Mouse (Mus musculus) forebrain, embryonic 11.5 days (tissue): ENCODE data around the gene Ptges3l. TPM values are rescaled to one million over a fixed set of nuclear protein-coding genes. Genes with fewer than 3 reads are reported as not detected.
"Not testable (repeated sequence)": the region's sequence is repeated elsewhere in the genome, so short reads cannot be mapped to it uniquely, and the experiment has no call there.

Experiments
- ATAC-seq: fragments of 200-750 bp; cut with Nextera tagmentation; replicated peaks from 2 replicates; pipeline ENCODE4 v1.8.0; 2017; ENCODE audit warnings: moderate TSS enrichment; ENCODE audit not compliant: low FRiP score
- DNase-seq: peaks from one replicate; pipeline ENCODE4 v3.0.0-alpha.2; 2017; ENCODE audit warnings: low spot score
- H3K27ac ChIP-seq: fragments of 300-500 bp; sonication (generic); 2 replicates; pipeline ENCODE4 v1.5.1; 2014; ENCODE audit warnings: low read depth, low read length
- H3K27me3 ChIP-seq: fragments of 300-500 bp; sonication (generic); 2 replicates; pipeline ENCODE4 v1.6.1; 2014; ENCODE audit warnings: mild to moderate bottlenecking, low read length, mixed read lengths; ENCODE audit not compliant: control insufficient read depth, insufficient read depth
- H3K36me3 ChIP-seq: fragments of 300-500 bp; sonication (generic); 2 replicates; pipeline ENCODE4 v1.6.1; 2014; ENCODE audit warnings: mild to moderate bottlenecking, low read length, moderate library complexity, mixed read lengths; ENCODE audit not compliant: control insufficient read depth, insufficient read depth
- H3K4me1 ChIP-seq: fragments of 300-500 bp; sonication (generic); replicated peaks from 2 replicates; pipeline ENCODE4 v1.6.1; 2014; ENCODE audit warnings: low read length, mixed read lengths; ENCODE audit not compliant: control insufficient read depth, insufficient read depth
- H3K4me2 ChIP-seq: fragments of 300-500 bp; sonication (generic); 2 replicates; pipeline ENCODE4 v1.6.1; 2014; ENCODE audit warnings: low read depth, mild to moderate bottlenecking, low read length, moderate library complexity, mixed read lengths; ENCODE audit not compliant: severe bottlenecking
- H3K4me3 ChIP-seq: fragments of 300-500 bp; sonication (generic); 2 replicates; pipeline ENCODE4 v1.5.1; 2014; ENCODE audit warnings: low read depth, low read length
- H3K9ac ChIP-seq: fragments of 300-500 bp; sonication (generic); 2 replicates; pipeline ENCODE4 v1.6.1; 2014; ENCODE audit warnings: low read length
- H3K9me3 ChIP-seq: fragments of 300-500 bp; sonication (generic); 2 replicates; pipeline ENCODE4 v1.6.1; 2016; ENCODE audit warnings: low read length, mixed read lengths; ENCODE audit not compliant: control insufficient read depth
- WGBS: fragments of 180-500 bp; shearing (Covaris S2); extraction: QIAGEN DNeasy Blood & Tissue Kit; methylation state at CpG from one replicate; pipeline ENCODE4 v1.1.7; 2014; 5-methylcytosine and 5-hydroxymethylcytosine counted together
- polyA plus RNA-seq: library from polyadenylated mRNA; unstranded; fragments of >200 nt; fragmentation: Nextera tagmentation; extraction: Ambion mirVana; gene quantifications from 2 replicates; pipeline ENCODE4 v1.2.1, GENCODE M21; 2014

The Ptges3l gene
- polyA plus RNA-seq: 1.6 and 2.7 TPM in 2 replicates

DNA sequence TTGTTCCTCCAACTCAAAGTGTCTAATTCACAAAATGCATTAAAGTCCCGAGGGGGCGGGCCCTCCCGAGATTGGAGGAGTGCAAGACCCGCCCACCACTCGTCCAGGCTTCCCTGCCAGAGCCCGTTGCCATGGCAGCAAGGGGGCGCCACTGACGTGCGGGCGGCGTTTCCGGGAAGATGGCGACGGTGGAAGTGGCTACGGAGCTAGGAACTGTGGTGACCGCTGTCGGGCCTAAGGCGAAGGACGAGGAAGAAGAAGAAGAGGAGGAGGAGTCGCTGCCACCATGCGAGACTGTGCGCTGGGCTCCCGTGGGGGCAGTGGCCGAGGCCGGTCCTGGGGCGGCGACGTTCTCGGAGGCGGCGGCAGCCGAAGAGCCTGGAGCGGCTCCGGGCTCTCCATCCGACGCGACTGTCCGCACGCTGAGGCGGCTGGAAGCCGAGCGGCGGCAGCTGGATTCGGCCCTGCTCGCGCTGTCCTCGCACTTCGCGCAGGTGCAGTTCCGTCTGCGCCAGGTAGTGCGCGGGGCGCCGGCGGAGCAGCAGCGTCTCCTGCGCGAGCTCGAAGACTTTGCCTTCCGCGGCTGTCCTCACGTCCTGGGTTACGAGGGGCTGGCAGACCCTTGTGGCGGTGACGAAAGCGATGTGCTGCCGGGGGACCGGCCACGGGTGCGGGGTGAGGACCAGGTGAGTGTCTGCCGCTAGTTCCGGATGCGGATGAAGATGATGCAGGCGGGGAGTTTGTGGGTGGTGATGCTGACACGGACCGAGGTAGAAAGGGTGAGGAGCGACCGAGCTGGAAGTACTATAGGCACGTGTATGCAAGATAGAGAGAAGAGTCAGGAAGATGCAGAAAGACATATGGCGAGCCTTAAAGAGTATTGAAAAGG, at the start of gene Ptges3l, which contains the start of gene Rundc1:
Gene Ptges3l, minus strand, starts transcription at position 409 of the 889 bp plus-strand sequence.
Gene Rundc1, plus strand, starts transcription at position 161 of the 889 bp plus-strand sequence.
- no peaks in the 10 kb centered on the region for H3K27me3 ChIP-seq
- ATAC-seq (peak; percentile 95), DNase-seq (peak; percentile 99)
- under 1% methylated on average over 80 of the region's 81 CpGs for WGBS
- H3K9me3 ChIP-seq: no peaks in the 10 kb centered on the region
- H3K4me2 ChIP-seq: peak within 1 kb of the TSS; percentile 84
- H3K4me3 ChIP-seq: peak within 1 kb of the TSS; percentile 95
- H3K9ac ChIP-seq: peak within 1 kb of the TSS; percentile 78
- H3K36me3 ChIP-seq: peaks cover 4% of the 10 kb centered on the region; the same call in 1 of the 2 replicates
- peak within 1 kb of the TSS; percentile 8 for H3K27ac ChIP-seq
- peaks cover 7% of the 10 kb centered on the region; the same call in 1 of the 2 replicates for H3K4me1 ChIP-seq

- Histone ChIP-seq H3K9me3 (no peaks in the 10 kb centered on the region), H3K9ac (no peak overlapping the region), H3K36me3 (no peaks in the 10 kb centered on the region), H3K27me3 (no peaks in the 10 kb centered on the region), H3K4me2 (no peak overlapping the region), H3K4me1 (peaks cover 21% of the 10 kb centered on the region), H3K4me3 (no peak overlapping the region), H3K27ac (no peak overlapping the region; the same call in 1 of the 2 replicates)
- 87% methylated on average over 5 of the region's 5 CpGs for WGBS
- DNase-seq: no peak
- no peak for ATAC-seq
Measured at GRCm38 (mm10) chr11:101474298-101474697, 49.2 kb upstream of the Ptges3l start.

- not testable (repeated sequence) for H3K27me3 ChIP-seq
Measured at GRCm38 (mm10) chr11:101473686-101474085, 48.6 kb upstream of the Ptges3l start.

DNA sequence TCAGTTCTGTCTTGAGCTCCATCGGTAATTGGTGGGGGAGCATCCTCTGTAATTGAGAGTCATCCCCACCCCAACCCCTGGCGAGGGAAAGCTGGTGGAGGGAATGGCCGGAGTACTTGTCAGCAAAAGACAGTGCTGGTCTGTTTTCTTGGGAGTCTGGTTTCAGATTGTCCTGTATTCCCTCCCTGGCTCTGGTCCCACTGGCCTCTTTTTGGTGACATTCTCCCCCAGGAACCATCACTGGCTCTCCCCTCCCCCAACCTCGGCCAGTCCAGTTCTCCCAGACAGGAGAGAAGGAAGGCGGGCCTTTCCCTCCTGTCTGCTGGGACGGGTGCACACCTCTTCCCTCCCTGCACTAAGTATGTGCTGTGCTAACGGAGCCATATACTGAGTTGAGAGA, 47.2 kb upstream of the Ptges3l start:
- Histone ChIP-seq H3K27me3 (no peaks in the 10 kb centered on the region), H3K4me3 (no peak overlapping the region), H3K36me3 (no peaks in the 10 kb centered on the region), H3K4me2 (no peak overlapping the region), H3K9ac (no peak overlapping the region), H3K4me1 (peaks cover 13% of the 10 kb centered on the region; the same call in 1 of the 2 replicates), H3K9me3 (no peaks in the 10 kb centered on the region), H3K27ac (no peak overlapping the region)
- WGBS: 57% methylated on average over 7 of the region's 7 CpGs
- no peak for ATAC-seq
- no peak for DNase-seq

More at GRCm38 (mm10) chr11:101473686-101474085, 48.6 kb upstream of the Ptges3l start:
- not testable (repeated sequence) for H3K9me3 ChIP-seq, H3K4me2 ChIP-seq, H3K27ac ChIP-seq, H3K4me3 ChIP-seq, H3K36me3 ChIP-seq, ATAC-seq, DNase-seq, H3K9ac ChIP-seq
- peaks cover 20% of the 10 kb centered on the region for H3K4me1 ChIP-seq
- WGBS: 80% methylated on average over 1 of the region's 1 CpGs

DNA sequence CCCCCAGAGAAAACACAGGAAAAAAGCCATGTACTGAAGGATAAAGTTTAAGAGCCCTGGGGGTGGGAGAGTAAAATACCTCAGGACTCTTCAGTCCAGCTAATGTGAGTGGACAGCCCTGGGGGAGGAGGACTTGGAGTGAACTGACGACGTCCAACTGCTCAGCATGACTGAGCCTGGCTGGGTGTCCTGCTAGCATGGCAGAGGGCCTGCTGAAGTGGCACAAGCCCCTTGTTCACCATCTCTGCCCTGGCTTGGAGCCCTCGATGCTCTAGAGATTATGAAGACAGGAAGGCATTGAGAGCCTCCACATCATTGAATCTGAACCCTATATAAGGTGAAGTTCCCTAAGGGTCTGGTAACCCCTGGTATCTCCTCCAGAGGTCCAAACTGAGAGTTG, 46.8 kb upstream of the Ptges3l start:
- WGBS: 75% methylated on average over 3 of the region's 3 CpGs
- H3K27ac ChIP-seq: no peak overlapping the region
- no peak overlapping the region for H3K9ac ChIP-seq
- ATAC-seq (no peak), DNase-seq (no peak)
- no peak overlapping the region for H3K4me3 ChIP-seq
- no peaks in the 10 kb centered on the region for H3K9me3 ChIP-seq
- no peaks in the 10 kb centered on the region for H3K36me3 ChIP-seq
- no peak overlapping the region for H3K4me2 ChIP-seq
- peaks cover 9% of the 10 kb centered on the region; the same call in 1 of the 2 replicates for H3K4me1 ChIP-seq
- H3K27me3 ChIP-seq: no peaks in the 10 kb centered on the region

DNA sequence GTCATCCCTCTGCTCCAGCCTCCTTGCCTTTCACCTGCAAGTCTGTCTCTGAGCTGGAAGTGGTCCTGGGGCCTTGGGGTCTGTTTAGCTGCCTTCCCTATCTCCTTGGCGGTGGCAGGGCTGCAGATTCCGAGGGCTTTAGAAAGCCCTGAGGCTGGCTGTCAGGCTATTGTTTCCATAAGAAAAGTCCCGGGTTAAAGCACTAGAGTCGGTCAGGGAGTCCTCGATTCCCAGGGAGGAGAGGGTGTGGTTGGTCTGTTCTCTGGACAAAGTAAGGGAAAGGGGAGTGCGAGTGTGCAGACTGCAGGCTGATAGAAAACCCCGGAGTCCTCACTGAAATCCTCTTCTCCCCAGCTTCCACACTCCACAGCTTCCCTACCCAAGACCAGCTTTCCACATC, 45.1 kb upstream of the Ptges3l start:
- ATAC-seq: no peak
- peaks cover 9% of the 10 kb centered on the region; the same call in 1 of the 2 replicates for H3K4me1 ChIP-seq
- no peaks in the 10 kb centered on the region for H3K36me3 ChIP-seq
- WGBS: 13% methylated on average over 7 of the region's 7 CpGs
- peak overlapping the region; percentile 0; the same call in 1 of the 2 replicates for H3K4me3 ChIP-seq
- no peak for DNase-seq
- H3K9ac ChIP-seq: no peak overlapping the region; the same call in 1 of the 2 replicates
- H3K4me2 ChIP-seq: peak overlapping the region; percentile 22; the same call in 1 of the 2 replicates
- H3K9me3 ChIP-seq: no peaks in the 10 kb centered on the region
- H3K27me3 ChIP-seq: no peaks in the 10 kb centered on the region
- no peak overlapping the region for H3K27ac ChIP-seq

GRCm38 (mm10) chr11:101469155-101469554, 44.0 kb upstream of the Ptges3l start:
- 70% methylated on average over 4 of the region's 4 CpGs for WGBS
- DNase-seq (no peak), ATAC-seq (no peak)
- H3K36me3 ChIP-seq: no peaks in the 10 kb centered on the region
- peak overlapping the region; percentile 63 for H3K4me2 ChIP-seq
- no peak overlapping the region for H3K27ac ChIP-seq
- H3K4me1 ChIP-seq: peaks cover 9% of the 10 kb centered on the region; the same call in 1 of the 2 replicates
- no peaks in the 10 kb centered on the region for H3K27me3 ChIP-seq
- peak overlapping the region; percentile 89 for H3K9ac ChIP-seq
- no peaks in the 10 kb centered on the region for H3K9me3 ChIP-seq
- H3K4me3 ChIP-seq: peak overlapping the region; percentile 78

GRCm38 (mm10) chr11:101468731-101469130, 43.6 kb upstream of the Ptges3l start:
- Histone ChIP-seq H3K27ac (peak overlapping the region; percentile 71; the same call in 1 of the 2 replicates), H3K4me1 (peaks cover 12% of the 10 kb centered on the region), H3K4me3 (peak overlapping the region; percentile 78), H3K36me3 (no peaks in the 10 kb centered on the region), H3K9ac (peak overlapping the region; percentile 89), H3K4me2 (peak overlapping the region; percentile 63), H3K27me3 (no peaks in the 10 kb centered on the region), H3K9me3 (no peaks in the 10 kb centered on the region)
- DNase-seq: no peak
- WGBS: 5% methylated on average over 13 of the region's 13 CpGs
- ATAC-seq: no peak
